Mouse (Mus musculus) lung, postnatal 0 days (tissue): Measurements from ENCODE around the gene Ubl4b.

Experiments used
- CTCF ChIP-seq: IDR thresholded peaks from 2 replicates; pipeline ENCODE4 v1.5.1; 2016; ENCODE audit warnings: antibody characterized with exemption, mild to moderate bottlenecking
- EP300 ChIP-seq: IDR thresholded peaks from 2 replicates; pipeline ENCODE4 v1.6.1; 2016; ENCODE audit warnings: antibody characterized with exemption, mild to moderate bottlenecking, control low read depth

GRCm38 (mm10) chr3:107595938-107596461 is 41.1 kb upstream of the Ubl4b start:
- no peak for TF ChIP-seq CTCF
- no peak for TF ChIP-seq EP300
